Mouse (Mus musculus) embryonic facial prominence, embryonic 12.5 days (tissue): ENCODE data around the gene Zfp239. TPM values are rescaled to one million over a fixed set of nuclear protein-coding genes. Genes with fewer than 3 reads are reported as not detected.
A peak's percentile ranks its signal among the peaks of the same experiment; 100 is the strongest.
"Not testable (repeated sequence)": the region's sequence is repeated elsewhere in the genome, so short reads cannot be mapped to it uniquely, and the experiment has no call there.

Experiments used
- ATAC-seq: fragments of 200-750 bp; cut with Nextera tagmentation; 2 replicates; pipeline ENCODE4 v1.8.0; 2017; ENCODE audit not compliant: insufficient number of reproducible peaks, insufficient read depth, low FRiP score, low TSS enrichment
- H3K27ac ChIP-seq: fragments of 300-500 bp; sonication (generic); 2 replicates; pipeline ENCODE4 v1.5.1; 2016; ENCODE audit warnings: mild to moderate bottlenecking
- H3K27me3 ChIP-seq: fragments of 300-500 bp; sonication (generic); 2 replicates; pipeline ENCODE4 v1.6.1; 2016; ENCODE audit warnings: mild to moderate bottlenecking, moderate library complexity
- H3K36me3 ChIP-seq: fragments of 300-500 bp; sonication (generic); 2 replicates; pipeline ENCODE4 v1.6.1; 2016; ENCODE audit warnings: mild to moderate bottlenecking
- H3K4me1 ChIP-seq: fragments of 300-500 bp; sonication (generic); 2 replicates; pipeline ENCODE4 v1.6.1; 2016
- H3K4me2 ChIP-seq: fragments of 300-500 bp; sonication (generic); replicated peaks from 2 replicates; pipeline ENCODE4 v1.6.1; 2016; ENCODE audit warnings: mild to moderate bottlenecking, moderate library complexity
- H3K4me3 ChIP-seq: fragments of 300-500 bp; sonication (generic); 2 replicates; pipeline ENCODE4 v1.5.1; 2016; ENCODE audit warnings: mild to moderate bottlenecking
- H3K9ac ChIP-seq: fragments of 300-500 bp; sonication (generic); 2 replicates; pipeline ENCODE4 v1.6.1; 2016; ENCODE audit warnings: mild to moderate bottlenecking, moderate library complexity
- H3K9me3 ChIP-seq: fragments of 300-500 bp; sonication (generic); 2 replicates; pipeline ENCODE4 v1.6.1; 2016; ENCODE audit warnings: mild to moderate bottlenecking, moderate library complexity
- WGBS: fragments of 180-500 bp; shearing (Covaris S2); methylation state at CpG from one replicate; pipeline ENCODE4 v1.1.7; 2016; 5-methylcytosine and 5-hydroxymethylcytosine counted together
- polyA plus RNA-seq: library from polyadenylated mRNA; unstranded; fragments of >200 nt; fragmentation: Nextera tagmentation; extraction: Ambion mirVana; gene quantifications from 2 replicates; pipeline ENCODE4 v1.2.1, GENCODE M21; 2016

Gene Zfp239
- polyA plus RNA-seq = 15.7 and 19.2 TPM in 2 replicates

DNA sequence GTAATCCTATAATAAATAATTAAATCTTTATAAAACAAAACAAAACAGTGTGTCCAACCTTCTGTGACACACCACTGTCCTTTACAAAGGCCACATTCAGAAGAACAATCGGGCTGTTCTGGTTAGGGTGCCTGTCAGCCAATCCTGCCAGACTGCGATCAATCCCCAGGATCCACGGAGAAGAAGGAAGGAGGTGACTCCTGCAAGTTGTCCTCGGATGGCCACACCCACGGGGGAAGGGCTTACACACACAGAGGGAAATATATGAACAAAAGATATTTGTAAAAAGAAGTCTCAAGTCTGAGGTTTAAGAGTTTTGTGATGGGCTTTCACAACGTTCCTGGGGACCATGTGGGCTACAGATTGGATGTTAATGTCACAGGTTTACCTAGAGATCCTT lies at the start of gene Zfp239:
Gene Zfp239 (plus strand): TSS at position 253 of the 400 bp plus-strand sequence.
- H3K4me2 ChIP-seq = peak within 1 kb of the TSS; percentile 67
- 60% methylated on average over 6 of the region's 6 CpGs for WGBS
- H3K9me3 ChIP-seq = no peaks in the 10 kb centered on the region
- no peaks in the 10 kb centered on the region for H3K36me3 ChIP-seq
- peak within 1 kb of the TSS; percentile 51 for H3K9ac ChIP-seq
- no peaks in the 10 kb centered on the region for H3K27me3 ChIP-seq
- peak within 1 kb of the TSS; percentile 77 for H3K4me3 ChIP-seq
- no peaks in the 10 kb centered on the region for H3K4me1 ChIP-seq
- no peak for ATAC-seq
- no peak within 1 kb of the TSS for H3K27ac ChIP-seq

DNA sequence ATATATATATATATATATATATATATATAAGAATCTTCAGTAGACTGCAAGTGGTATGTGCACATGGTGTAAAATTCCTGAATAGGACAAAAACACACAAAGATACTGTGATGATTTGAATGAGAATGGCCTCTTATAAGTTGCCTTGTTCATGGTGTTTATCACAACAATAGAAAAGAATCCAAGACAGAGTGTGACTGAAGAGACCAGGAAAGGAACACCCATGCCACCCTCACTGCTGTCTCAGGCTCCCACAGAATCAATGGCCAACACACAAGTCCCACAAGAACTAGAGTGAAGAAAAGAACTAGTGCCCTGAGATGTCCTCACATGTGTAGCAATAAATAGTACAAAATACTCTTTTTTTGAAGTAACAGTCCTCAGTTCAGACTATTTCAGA lies 47.2 kb upstream of the Zfp239 start:
- no peak overlapping the region for H3K4me2 ChIP-seq
- H3K4me1 ChIP-seq = 0 out of 2 replicates have a peak, but pooled peaks cover 8% of the 10 kb centered on the region
- no peak overlapping the region for H3K27ac ChIP-seq
- H3K9me3 ChIP-seq = no peaks in the 10 kb centered on the region
- H3K9ac ChIP-seq = no peak overlapping the region
- H3K4me3 ChIP-seq = no peak overlapping the region
- no peak for ATAC-seq
- H3K36me3 ChIP-seq = no peaks in the 10 kb centered on the region
- H3K27me3 ChIP-seq = no peaks in the 10 kb centered on the region

DNA sequence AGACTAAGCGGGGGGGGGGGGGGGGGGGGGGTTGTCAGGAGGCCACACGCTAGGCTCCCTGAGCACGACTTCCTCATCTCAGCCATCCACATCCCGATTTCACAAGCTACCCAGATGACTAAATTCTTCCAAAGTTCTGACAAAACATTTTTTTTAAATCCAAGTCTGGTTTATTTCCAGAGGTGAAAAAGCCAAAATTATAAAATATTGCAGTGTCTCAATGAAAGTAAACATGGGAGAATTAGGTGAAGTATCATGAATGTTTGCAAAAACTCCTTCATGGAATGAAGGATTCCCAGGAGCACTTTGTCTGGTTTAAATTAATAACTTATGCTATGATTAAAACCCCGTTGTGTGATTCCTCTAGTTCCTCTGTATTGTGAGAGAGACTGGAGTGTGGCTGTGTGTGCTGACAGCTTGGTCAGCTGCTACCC lies 44.8 kb upstream of the Zfp239 start:
- no peaks in the 10 kb centered on the region for H3K9me3 ChIP-seq
- no peaks in the 10 kb centered on the region for H3K27me3 ChIP-seq
- no peak overlapping the region for H3K4me2 ChIP-seq
- no peak overlapping the region for H3K4me3 ChIP-seq
- H3K4me1 ChIP-seq = peaks cover 9% of the 10 kb centered on the region; the same call in 1 of the 2 replicates
- H3K36me3 ChIP-seq = no peaks in the 10 kb centered on the region
- 46% methylated on average over 3 of the region's 5 CpGs for WGBS
- H3K9ac ChIP-seq = no peak overlapping the region
- no peak overlapping the region for H3K27ac ChIP-seq
- no peak for ATAC-seq

DNA sequence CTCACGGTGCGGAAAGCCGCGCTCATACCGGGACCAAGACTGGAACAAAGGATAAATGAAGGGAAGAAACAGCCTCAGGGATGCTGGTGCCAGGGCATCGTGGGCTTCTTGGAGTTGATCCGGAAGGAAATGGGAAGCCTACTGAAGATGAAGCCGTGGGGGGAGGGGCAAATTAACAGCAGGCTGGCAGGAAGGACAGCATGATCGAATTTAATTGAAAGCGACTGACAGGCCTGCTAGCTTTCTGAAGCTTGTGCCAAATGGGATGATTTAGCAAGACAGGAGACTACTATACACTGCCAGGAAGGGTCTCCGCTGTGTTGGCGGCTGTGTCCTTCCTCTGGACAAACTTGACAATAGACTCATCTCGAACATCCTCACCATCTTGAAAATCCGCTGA lies 41.6 kb upstream of the Zfp239 start:
- no peak overlapping the region for H3K4me2 ChIP-seq
- H3K27me3 ChIP-seq = no peaks in the 10 kb centered on the region
- no peak for ATAC-seq
- H3K9me3 ChIP-seq = no peaks in the 10 kb centered on the region
- H3K4me3 ChIP-seq = no peak overlapping the region
- H3K9ac ChIP-seq = no peak overlapping the region
- no peak overlapping the region for H3K27ac ChIP-seq
- no peaks in the 10 kb centered on the region for H3K36me3 ChIP-seq
- peaks cover 9% of the 10 kb centered on the region; the same call in 1 of the 2 replicates for H3K4me1 ChIP-seq
- 79% methylated on average over 14 of the region's 14 CpGs for WGBS

DNA sequence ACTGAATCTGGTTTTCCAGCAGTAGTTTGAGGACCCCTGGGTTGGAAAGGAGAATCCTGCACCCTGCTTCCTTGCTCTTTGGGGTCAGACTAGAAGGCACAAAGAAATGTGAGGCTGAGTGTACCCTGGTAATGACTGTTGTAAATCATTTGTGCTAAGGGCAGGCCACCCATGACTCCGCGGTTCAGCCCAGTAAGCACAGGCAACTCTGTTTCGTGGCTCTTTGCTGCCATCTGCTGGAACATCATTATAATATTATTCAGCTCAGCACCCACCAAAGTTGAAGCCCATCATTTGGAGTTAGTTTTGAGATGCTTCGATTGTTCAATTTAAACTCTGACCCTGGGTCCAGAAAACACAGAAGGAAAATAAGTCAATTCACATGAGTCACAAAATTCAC lies 36.5 kb upstream of the Zfp239 start:
- WGBS = 12% methylated on average over 4 of the region's 4 CpGs
- Histone ChIP-seq H3K27me3 (0 out of 2 replicates have a peak, but pooled peaks cover 13% of the 10 kb centered on the region), H3K4me2 (no peak overlapping the region), H3K36me3 (no peaks in the 10 kb centered on the region), H3K9me3 (no peaks in the 10 kb centered on the region), H3K9ac (no peak overlapping the region), H3K4me1 (no peaks in the 10 kb centered on the region), H3K27ac (no peak overlapping the region), H3K4me3 (no peak overlapping the region)
- no peak for ATAC-seq

DNA sequence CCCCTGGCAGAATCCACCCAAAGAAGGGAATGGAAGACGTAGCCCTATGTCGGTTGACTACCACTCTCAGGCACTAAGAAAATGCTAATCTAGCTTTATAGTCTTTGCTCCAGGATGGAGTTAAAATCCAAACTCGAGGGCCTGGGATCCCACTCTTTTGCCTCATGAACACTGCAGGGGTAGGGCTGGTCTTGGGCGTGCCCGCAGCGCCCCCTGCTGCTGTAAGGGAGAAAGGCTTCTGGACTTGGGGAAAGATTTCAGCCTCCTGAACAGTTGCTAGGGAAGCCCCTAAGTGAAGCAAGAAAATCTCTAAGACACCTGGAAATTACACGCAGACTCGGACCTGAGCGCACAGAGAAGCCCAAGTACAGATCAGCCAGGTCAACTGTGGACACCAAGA lies 33.6 kb upstream of the Zfp239 start:
- Histone ChIP-seq H3K27me3 (0 out of 2 replicates have a peak, but pooled peaks cover 13% of the 10 kb centered on the region), H3K9me3 (no peaks in the 10 kb centered on the region), H3K4me2 (no peak overlapping the region), H3K4me3 (no peak overlapping the region), H3K4me1 (no peaks in the 10 kb centered on the region), H3K9ac (no peak overlapping the region), H3K36me3 (no peaks in the 10 kb centered on the region), H3K27ac (no peak overlapping the region)
- no peak for ATAC-seq
- 13% methylated on average over 9 of the region's 9 CpGs for WGBS

DNA sequence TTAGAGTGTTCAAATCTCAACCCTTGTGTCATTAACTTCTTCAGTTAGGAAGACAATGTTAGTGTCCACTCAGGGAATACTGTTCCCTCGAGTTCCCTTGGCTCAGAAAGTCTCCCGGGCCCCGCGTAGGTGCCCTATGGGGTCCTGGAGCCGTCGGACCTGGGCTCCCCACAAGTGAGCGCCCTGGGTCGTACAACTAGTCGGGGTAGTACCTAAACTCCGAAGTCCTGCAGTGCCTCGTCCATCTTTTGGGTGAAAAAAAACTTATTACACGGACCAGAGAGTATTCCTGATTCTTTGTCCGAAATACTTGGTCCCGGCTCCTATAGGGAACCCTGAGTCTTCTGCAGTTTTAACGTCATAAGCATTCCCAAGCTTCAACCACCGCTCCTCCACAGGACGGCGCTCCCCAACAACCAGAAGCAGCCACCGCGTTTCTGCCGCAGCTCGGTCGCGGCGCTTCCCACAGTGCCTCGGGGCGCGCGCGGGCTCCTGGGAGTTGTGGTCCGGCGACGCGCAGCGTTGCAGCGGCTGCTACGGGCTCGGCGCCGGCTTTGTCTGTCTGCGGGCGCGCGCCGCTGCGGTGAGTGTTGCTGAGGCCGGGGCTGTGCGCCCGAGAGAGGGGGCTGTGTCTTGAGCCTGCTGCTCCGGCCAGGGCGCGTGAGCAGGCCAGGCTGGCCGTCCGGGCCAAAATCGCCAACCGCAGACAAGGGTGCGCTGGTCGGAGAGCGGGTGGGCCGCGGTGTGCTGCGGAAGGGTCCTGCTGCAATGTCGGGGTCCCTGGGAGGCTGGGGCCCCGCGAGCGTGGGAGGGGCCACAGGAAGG lies 21.0 kb upstream of the Zfp239 start, which contains the start of gene Zfp637:
Gene Zfp637 (plus strand): TSS at position 495 of the 825 bp plus-strand sequence.
- Histone ChIP-seq H3K4me2 (peak within 1 kb of the TSS; percentile 65), H3K27ac (peak within 1 kb of the TSS; percentile 95), H3K27me3 (no peaks in the 10 kb centered on the region), H3K4me1 (peaks cover 3% of the 10 kb centered on the region; the same call in 1 of the 2 replicates), H3K4me3 (peak within 1 kb of the TSS; percentile 80), H3K36me3 (peaks cover 29% of the 10 kb centered on the region), H3K9ac (peak within 1 kb of the TSS; percentile 95), H3K9me3 (no peaks in the 10 kb centered on the region)
- WGBS = under 1% methylated on average over 66 of the region's 66 CpGs
- ATAC-seq = peak; percentile 95

DNA sequence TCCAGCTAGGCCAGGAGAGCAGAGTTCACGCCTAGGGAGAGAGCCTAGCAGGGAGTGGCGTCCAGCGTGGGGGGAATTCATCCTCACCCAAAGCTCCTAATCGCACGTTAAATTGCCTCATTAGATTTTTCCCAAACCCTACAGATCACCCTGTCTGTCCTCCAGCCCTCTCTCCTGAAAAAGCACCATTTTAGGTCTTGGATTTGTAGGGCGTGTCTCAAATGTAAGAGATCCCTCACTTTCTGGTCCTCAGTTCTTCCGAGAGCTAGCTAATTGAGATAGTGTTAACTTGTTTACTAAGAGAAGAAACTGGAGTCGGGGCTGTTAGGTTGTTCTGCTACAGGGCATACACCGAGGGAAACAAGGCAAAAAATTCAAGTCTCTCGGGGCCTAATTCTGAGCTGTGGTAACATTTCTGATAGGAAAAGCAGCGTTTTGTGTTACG lies 20.4 kb upstream of the Zfp239 start:
- H3K9me3 ChIP-seq = no peaks in the 10 kb centered on the region
- peaks cover 36% of the 10 kb centered on the region for H3K36me3 ChIP-seq
- H3K9ac ChIP-seq = peak overlapping the region; percentile 95
- no peak for ATAC-seq
- peak overlapping the region; percentile 80 for H3K4me3 ChIP-seq
- peaks cover 3% of the 10 kb centered on the region; the same call in 1 of the 2 replicates for H3K4me1 ChIP-seq
- 9% methylated on average over 12 of the region's 12 CpGs for WGBS
- no peaks in the 10 kb centered on the region for H3K27me3 ChIP-seq
- peak overlapping the region; percentile 65 for H3K4me2 ChIP-seq
- H3K27ac ChIP-seq = peak overlapping the region; percentile 95

DNA sequence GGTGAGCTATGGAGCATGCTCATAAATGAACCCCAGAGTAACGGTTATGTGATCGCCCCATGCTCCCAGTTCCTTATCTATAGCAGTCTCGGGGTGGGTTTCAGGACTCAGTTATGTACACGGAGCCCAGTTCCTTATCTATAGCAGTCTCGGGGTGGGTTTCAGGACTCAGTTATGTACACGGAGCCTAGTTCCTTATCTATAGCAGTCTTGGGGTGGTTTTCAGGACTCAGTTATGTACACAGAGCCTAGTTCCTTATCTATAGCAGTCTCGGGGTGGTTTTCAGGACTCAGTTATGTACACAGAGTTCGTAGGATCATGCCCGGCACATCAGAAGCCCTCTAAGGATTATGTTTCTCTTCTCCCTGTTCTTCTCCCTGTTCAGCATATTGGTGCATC lies 17.3 kb upstream of the Zfp239 start:
- Histone ChIP-seq H3K27me3 (no peaks in the 10 kb centered on the region), H3K27ac (no peak overlapping the region), H3K4me1 (peaks cover 3% of the 10 kb centered on the region; the same call in 1 of the 2 replicates), H3K36me3 (peaks cover 63% of the 10 kb centered on the region), H3K4me2 (no peak overlapping the region), H3K4me3 (no peak overlapping the region), H3K9me3 (no peaks in the 10 kb centered on the region), H3K9ac (no peak overlapping the region)
- ATAC-seq = no peak
- 93% methylated on average over 9 of the region's 9 CpGs for WGBS

DNA sequence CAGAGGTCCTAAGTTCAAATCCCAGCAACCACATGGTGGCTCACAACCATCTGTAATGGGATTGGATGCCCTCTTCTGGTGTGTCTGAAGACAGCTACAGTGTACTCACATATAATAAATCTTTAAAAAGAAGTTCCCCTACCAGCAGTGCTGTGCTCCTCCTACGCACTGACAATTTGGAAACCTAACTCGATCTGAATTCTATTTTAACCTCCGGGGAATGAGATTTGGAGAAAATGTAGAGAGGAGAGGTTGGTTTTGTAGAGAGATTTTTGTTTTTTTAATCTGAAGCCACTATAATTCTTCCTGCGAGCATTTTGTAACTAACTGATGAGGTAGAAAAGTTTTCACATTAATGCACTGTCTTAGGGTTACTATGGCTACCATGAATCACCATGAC lies 15.2 kb upstream of the Zfp239 start:
- 95% methylated on average over 4 of the region's 4 CpGs for WGBS
- not testable (repeated sequence) for H3K9ac ChIP-seq, H3K27ac ChIP-seq, ATAC-seq, H3K4me2 ChIP-seq, H3K4me3 ChIP-seq, H3K4me1 ChIP-seq, H3K9me3 ChIP-seq, H3K27me3 ChIP-seq
- H3K36me3 ChIP-seq = peaks cover 63% of the 10 kb centered on the region

DNA sequence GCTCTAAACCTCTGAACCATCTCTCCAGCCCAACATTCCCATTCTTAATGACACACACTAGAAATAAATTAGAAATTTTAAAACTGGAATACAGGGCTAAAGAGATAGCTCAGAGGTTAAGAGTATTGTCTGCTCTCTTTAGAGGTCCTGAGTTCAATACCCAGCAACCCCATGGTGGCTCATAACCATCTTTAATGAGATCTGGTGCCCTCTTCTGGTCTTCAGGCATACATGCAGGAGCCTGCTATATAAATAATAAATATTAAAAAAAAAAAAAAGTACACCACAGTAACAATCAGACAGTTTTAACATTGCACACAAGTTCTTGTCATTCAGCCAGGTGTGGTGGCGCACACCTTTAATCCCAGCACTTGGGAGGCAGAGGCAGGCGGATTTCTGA lies 14.1 kb upstream of the Zfp239 start:
- WGBS = 97% methylated on average over 2 of the region's 2 CpGs
- Histone ChIP-seq H3K4me2 (no peak overlapping the region), H3K4me1 (no peaks in the 10 kb centered on the region), H3K27ac (no peak overlapping the region), H3K36me3 (peaks cover 63% of the 10 kb centered on the region), H3K9me3 (no peaks in the 10 kb centered on the region), H3K4me3 (no peak overlapping the region), H3K27me3 (no peaks in the 10 kb centered on the region), H3K9ac (no peak overlapping the region)
- ATAC-seq = no peak

DNA sequence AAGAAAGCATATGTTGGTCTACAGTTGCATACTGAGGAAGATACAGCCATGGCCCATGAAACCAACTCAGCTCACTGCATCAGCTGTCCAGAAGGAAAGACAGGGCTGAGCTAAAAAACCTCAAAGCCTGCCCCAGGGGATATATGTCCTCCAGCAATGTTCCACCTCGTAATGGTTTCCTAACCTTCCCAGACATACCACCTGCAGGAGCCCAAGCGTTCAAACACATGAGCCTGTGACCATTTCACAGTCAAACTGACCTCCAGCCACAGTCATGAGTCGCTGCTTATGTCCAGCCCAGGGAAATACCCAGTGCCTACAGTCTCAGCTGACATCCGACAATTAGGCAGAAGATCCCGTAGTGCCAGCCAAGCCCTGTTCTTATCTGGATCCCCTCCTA lies 13.3 kb upstream of the Zfp239 start:
- no peak overlapping the region for H3K27ac ChIP-seq
- no peaks in the 10 kb centered on the region for H3K4me1 ChIP-seq
- H3K9ac ChIP-seq = no peak overlapping the region
- H3K9me3 ChIP-seq = no peaks in the 10 kb centered on the region
- no peak for ATAC-seq
- peaks cover 61% of the 10 kb centered on the region for H3K36me3 ChIP-seq
- 94% methylated on average over 5 of the region's 5 CpGs for WGBS
- no peaks in the 10 kb centered on the region for H3K27me3 ChIP-seq
- H3K4me2 ChIP-seq = no peak overlapping the region
- H3K4me3 ChIP-seq = no peak overlapping the region
